Comparison of ENCODE assay signal across 13 mouse cellular contexts in the genomic region with DNA sequence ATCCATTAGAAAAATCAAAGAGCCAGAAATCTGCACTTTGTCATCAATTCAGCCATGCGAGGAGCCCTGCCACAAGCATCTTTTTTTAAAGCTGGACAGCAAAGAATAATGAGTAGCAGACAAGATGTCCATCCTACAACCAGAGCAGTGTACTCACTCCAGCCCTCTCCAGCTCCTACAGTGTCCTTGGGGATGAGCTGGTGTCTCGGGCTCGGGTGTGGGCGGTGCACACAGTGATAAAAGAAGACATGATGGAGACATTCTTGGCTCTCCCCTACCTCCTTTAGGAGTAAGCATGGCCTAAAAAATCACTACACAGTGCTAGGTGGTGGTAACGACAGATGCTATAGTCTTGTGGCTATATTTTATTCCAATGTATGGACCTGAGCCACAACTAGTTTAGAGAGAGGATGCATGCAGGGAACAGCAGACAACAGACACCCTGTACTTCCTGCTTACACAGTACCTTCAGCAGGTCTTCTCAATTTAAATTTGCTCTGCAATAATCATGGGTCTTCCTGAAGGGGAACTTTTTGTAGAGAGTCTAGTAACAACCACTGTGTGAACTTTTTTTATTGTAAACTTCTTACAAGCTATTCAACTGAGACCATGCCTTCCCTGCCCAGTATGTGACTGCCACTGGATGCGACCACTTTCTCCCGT.
A peak's percentile ranks its signal among the peaks of the same experiment; 100 is the strongest.
DNase-seq lines count a peak whose midpoint lies in the region.
"Had no signal": no experiment of that assay in that cellular context is flagged by ENCODE, and none has a peak within 500 bp of the region (broad histone marks: within the 10 kb centered on the region; RNA-seq: fewer than 3 reads in every experiment).

No protein-coding gene starts in this region.

- intact Hi-C loops in left cerebral cortex, postnatal 4 days (cut with DNase I), result no loop called here
- intact Hi-C loops in left cerebral cortex, postnatal 14 days (cut with DNase I), result no loop called here

- peak; percentile 14 for DNase-seq in adrenal gland, postnatal 14 days
- DNase-seq in adrenal gland, postnatal 25 days, result no peak
- peak; percentile 25 to 74 for DNase-seq in left cerebral cortex, adult 18-20 months (ENCODE audit: low spot score in 2 of 2)
- DNase-seq in left cerebral cortex, postnatal 4 days, result no peak
- peak; percentile 36 for DNase-seq in Muller cell, postnatal 12 days (ENCODE audit: inconsistent ontology term)
- DNase-seq in left cerebral cortex, postnatal 14 days (ENCODE audit: low spot score in 2 of 2), result peak; percentile 47 to 72
- no peak for DNase-seq in natural killer cell, adult 2 months (ENCODE audit: low spot score in 2 of 2)
- DNase-seq in layer of hippocampus, postnatal 36 days, result no peak
- DNase-seq: cerebellum, postnatal 25 days; gastrocnemius, postnatal 36 days; liver; lung, postnatal 36 days; spleen, adult 18-20 months had no signal

Comparison
In these comparisons a context has a peak if more than half of its experiments do, and no peak if none do; other contexts are left out.
1. DNase-seq: peak in adrenal gland, postnatal 14 days (single experiment), left cerebral cortex, adult 18-20 months (2 of 2), Muller cell, postnatal 12 days (single experiment) and left cerebral cortex, postnatal 14 days (2 of 2); none in adrenal gland, postnatal 25 days (single experiment), left cerebral cortex, postnatal 4 days (single experiment), natural killer cell, adult 2 months (0 of 2) and layer of hippocampus, postnatal 36 days (0 of 2).